Mouse (Mus musculus) liver, adult 2 months (tissue): ENCODE measurements around the gene Ankle2. TPM values are rescaled to one million over a fixed set of nuclear protein-coding genes. Genes with fewer than 3 reads are reported as not detected.

ENCODE experiments used
- DNase-seq: peaks from one replicate; pipeline ENCODE4 v3.0.0-alpha.2; 2011; ENCODE audit warnings: low read depth, low spot score; ENCODE audit errors: extremely low read depth
- H3K27ac ChIP-seq: fragments of 200-500 bp; replicated peaks from 2 replicates; pipeline ENCODE4 v1.5.1; 2012; ENCODE audit warnings: low read depth, mild to moderate bottlenecking, control low read depth, inconsistent platforms, low read length; ENCODE audit not compliant: insufficient read depth
- H3K27me3 ChIP-seq: fragments of 200-500 bp; 2 replicates; pipeline ENCODE4 v1.6.1; 2012; ENCODE audit warnings: mild to moderate bottlenecking, moderate library complexity, low read length, inconsistent platforms; ENCODE audit not compliant: control insufficient read depth, insufficient read depth
- H3K36me3 ChIP-seq: fragments of 200-500 bp; 2 replicates; pipeline ENCODE4 v1.6.1; 2012; ENCODE audit warnings: low read length, inconsistent platforms; ENCODE audit not compliant: control insufficient read depth, insufficient read depth
- H3K4me1 ChIP-seq: fragments of 200-500 bp; 2 replicates; pipeline ENCODE4 v1.6.1; 2011; ENCODE audit warnings: low read length; ENCODE audit not compliant: control insufficient read depth, insufficient read depth
- H3K4me3 ChIP-seq: fragments of 200-500 bp; 2 replicates; pipeline ENCODE4 v1.5.1; 2011; ENCODE audit warnings: low read depth, mild to moderate bottlenecking, control low read depth, low read length, moderate library complexity; ENCODE audit not compliant: insufficient read depth
- H3K79me2 ChIP-seq: fragments of 200-500 bp; 2 replicates; pipeline ENCODE4 v1.6.1; 2012; ENCODE audit warnings: inconsistent platforms, mild to moderate bottlenecking, low read length, moderate library complexity; ENCODE audit not compliant: control insufficient read depth, insufficient read depth
- H3K9ac ChIP-seq: fragments of 200-500 bp; 2 replicates; pipeline ENCODE4 v1.6.1; 2012; ENCODE audit warnings: low read depth, mild to moderate bottlenecking, control low read depth, inconsistent platforms, low read length
- CTCF ChIP-seq: fragments of 200-500 bp; IDR thresholded peaks from 2 replicates; pipeline ENCODE4 v1.5.1; 2011; ENCODE audit warnings: low read depth, low read length, control low read depth
- POLR2A ChIP-seq: fragments of 200-500 bp; IDR thresholded peaks from 2 replicates; pipeline ENCODE4 v1.6.1; 2011; ENCODE audit warnings: low read length, control low read depth; ENCODE audit not compliant: insufficient read depth; ENCODE audit errors: extremely low read depth
- WGBS: fragments of 180-500 bp; shearing (Covaris S2); methylation state at CpG from one replicate; pipeline ENCODE4 v1.1.7; 2018; 5-methylcytosine and 5-hydroxymethylcytosine counted together
- polyA plus RNA-seq: library from polyadenylated mRNA; depleted of rRNA; stranded (reverse); fragments of >200 nt; gene quantifications from 2 replicates; pipeline ENCODE4 v1.2.3, GENCODE M21; 2012
- total RNA-seq: library from RNA; depleted of rRNA; stranded (reverse); fragments of >200 nt; gene quantifications from 2 replicates; pipeline ENCODE4 v1.2.3, GENCODE M21; 2014

Gene Ankle2
- total and polyA plus RNA-seq, 2 experiments = 5.6 to 17.0 TPM

GRCm38 (mm10) chr5:110216780-110217179 is 14.0 kb upstream of the Ankle2 start:
- H3K27me3 ChIP-seq = no peaks in the 10 kb centered on the region
- H3K79me2 ChIP-seq = no peaks in the 10 kb centered on the region; the same call in 1 of the 2 replicates
- 88% methylated on average over 3 of the region's 3 CpGs for WGBS
- no peaks in the 10 kb centered on the region for H3K4me1 ChIP-seq
- no peak overlapping the region for H3K27ac ChIP-seq
- peaks cover 84% of the 10 kb centered on the region for H3K36me3 ChIP-seq
- H3K9ac ChIP-seq = no peak overlapping the region
- no peak for TF ChIP-seq POLR2A
- TF ChIP-seq CTCF = no peak
- no peak overlapping the region for H3K4me3 ChIP-seq
- no peak for DNase-seq

- Histone ChIP-seq H3K4me1 (no peaks in the 10 kb centered on the region), H3K9ac (no peak overlapping the region), H3K36me3 (peaks cover 77% of the 10 kb centered on the region), H3K4me3 (no peak overlapping the region), H3K27me3 (no peaks in the 10 kb centered on the region), H3K79me2 (no peaks in the 10 kb centered on the region), H3K27ac (no peak overlapping the region)
- DNase-seq = no peak
- no peak for TF ChIP-seq POLR2A
- no peak for TF ChIP-seq CTCF
- WGBS = 92% methylated on average over 4 of the region's 4 CpGs
Observed at GRCm38 (mm10) chr5:110220331-110220730, 10.5 kb upstream of the Ankle2 start.

- H3K9ac ChIP-seq = no peak overlapping the region
- no peak overlapping the region for H3K4me3 ChIP-seq
- no peak for TF ChIP-seq POLR2A
- no peak for TF ChIP-seq CTCF
- H3K4me1 ChIP-seq = no peaks in the 10 kb centered on the region
- H3K27me3 ChIP-seq = no peaks in the 10 kb centered on the region
- no peaks in the 10 kb centered on the region for H3K79me2 ChIP-seq
- H3K36me3 ChIP-seq = peaks cover 66% of the 10 kb centered on the region
- no peak for DNase-seq
- H3K27ac ChIP-seq = no peak overlapping the region
- 85% methylated on average over 6 of the region's 6 CpGs for WGBS
Observed at GRCm38 (mm10) chr5:110222757-110223156, 8.0 kb upstream of the Ankle2 start.

- 93% methylated on average over 3 of the region's 3 CpGs for WGBS
Observed at GRCm38 (mm10) chr5:110225056-110225455, 5.7 kb upstream of the Ankle2 start.

GRCm38 (mm10) chr5:110227336-110227883 is 3.4 kb upstream of the Ankle2 start:
- peaks cover 8% of the 10 kb centered on the region for H3K4me1 ChIP-seq
- no peaks in the 10 kb centered on the region for H3K27me3 ChIP-seq
- H3K36me3 ChIP-seq = peaks cover 27% of the 10 kb centered on the region
- H3K4me3 ChIP-seq = no peak overlapping the region
- H3K9ac ChIP-seq = no peak overlapping the region
- no peak for DNase-seq
- WGBS = 78% methylated on average over 1 of the region's 1 CpGs
- H3K27ac ChIP-seq = no peak overlapping the region
- peaks cover 4% of the 10 kb centered on the region; the same call in 1 of the 2 replicates for H3K79me2 ChIP-seq
- TF ChIP-seq POLR2A (no peak), CTCF (no peak)

More at GRCm38 (mm10) chr5:110225056-110225455, 5.7 kb upstream of the Ankle2 start:
- no peak overlapping the region for H3K4me3 ChIP-seq
- H3K27ac ChIP-seq = no peak overlapping the region
- TF ChIP-seq CTCF (no peak), POLR2A (no peak)
- peaks cover 1% of the 10 kb centered on the region for H3K4me1 ChIP-seq
- H3K27me3 ChIP-seq = no peaks in the 10 kb centered on the region
- no peak overlapping the region for H3K9ac ChIP-seq
- DNase-seq = no peak
- H3K36me3 ChIP-seq = peaks cover 48% of the 10 kb centered on the region
- no peaks in the 10 kb centered on the region for H3K79me2 ChIP-seq

- Histone ChIP-seq H3K36me3 (peaks cover 9% of the 10 kb centered on the region), H3K27me3 (no peaks in the 10 kb centered on the region), H3K9ac (peak overlapping the region; percentile 96), H3K27ac (peak overlapping the region; percentile 47; the same call in 1 of the 2 replicates), H3K4me1 (peaks cover 8% of the 10 kb centered on the region), H3K4me3 (peak overlapping the region; percentile 70), H3K79me2 (peaks cover 7% of the 10 kb centered on the region; the same call in 1 of the 2 replicates)
- WGBS = 5% methylated on average over 8 of the region's 8 CpGs
- no peak for DNase-seq
- no peak for TF ChIP-seq POLR2A
- TF ChIP-seq CTCF = no peak
Observed at GRCm38 (mm10) chr5:110230401-110230779, 414 bp upstream of the Ankle2 start.
